Mouse (Mus musculus): Measurements from ENCODE around the gene Gm3486.
"Not testable (repeated sequence)": the region's sequence is repeated elsewhere in the genome, so short reads cannot be mapped to it uniquely, and the experiment has no call there.

The Gm3486 gene

GRCm38 (mm10) chr14:41489385-41489784 lies at the start of gene Gm3486:
TSS of gene Gm3486 (minus strand) at chr14:41489485.
- DNase-seq (ENCODE audit: low read depth, low spot score): not testable (repeated sequence)

GRCm38 (mm10) chr14:41524695-41525094 lies 35.4 kb upstream of the Gm3486 start:
- DNase-seq (ENCODE audit: low read depth, low spot score): not testable (repeated sequence)

DNA sequence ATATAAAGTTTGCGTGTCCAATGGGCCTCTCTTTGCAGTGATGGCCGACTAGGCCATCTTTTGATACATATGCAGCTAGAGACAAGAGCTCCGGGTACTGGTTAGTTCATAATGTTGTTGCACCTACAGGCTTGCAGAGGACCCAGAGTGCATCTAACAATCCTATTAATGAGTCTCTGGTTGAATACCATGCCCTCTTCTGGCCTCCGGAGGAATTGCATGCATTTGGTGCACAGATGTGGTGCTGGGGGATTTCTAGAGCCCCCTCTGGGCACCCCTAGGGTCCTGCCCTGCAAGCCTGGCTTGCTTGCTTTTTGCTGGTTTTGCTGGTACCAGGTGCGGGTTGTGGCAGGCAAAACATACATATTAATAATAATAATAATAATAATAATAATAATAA lies 31.4 kb upstream of the Gm3486 start:
- DNase-seq (ENCODE audit: low read depth, low spot score): not testable (repeated sequence)

GRCm38 (mm10) chr14:41453418-41453817 lies 35.9 kb downstream of the Gm3486 start, which contains the start of gene Gm7954:
TSS of gene Gm7954 (minus strand) at chr14:41453518.
- DNase-seq (ENCODE audit: low read depth, low spot score): not testable (repeated sequence)

Measured in brain, embryonic 18.5 days (tissue).